Mouse (Mus musculus) adrenal gland, adult 8-10 months (tissue): ENCODE measurements around the gene Isoc2b. TPM values are rescaled to one million over a fixed set of nuclear protein-coding genes. Genes with fewer than 3 reads are reported as not detected.
A peak's percentile ranks its signal among the peaks of the same experiment; 100 is the strongest.
"Not testable (repeated sequence)": the region's sequence is repeated elsewhere in the genome, so short reads cannot be mapped to it uniquely, and the experiment has no call there.

Experiments
- DNase-seq: peaks from one replicate; pipeline ENCODE4 v3.0.0; 2022
- total RNA-seq, 4 experiments: library from RNA; stranded (reverse); gene quantifications; 2 replicates each; pipeline ENCODE4 v1.2.4; 2022

The Isoc2b gene
- total RNA-seq: 10 to 100 TPM; 14.0 to 28.7 (median 19.1) TPM

DNA sequence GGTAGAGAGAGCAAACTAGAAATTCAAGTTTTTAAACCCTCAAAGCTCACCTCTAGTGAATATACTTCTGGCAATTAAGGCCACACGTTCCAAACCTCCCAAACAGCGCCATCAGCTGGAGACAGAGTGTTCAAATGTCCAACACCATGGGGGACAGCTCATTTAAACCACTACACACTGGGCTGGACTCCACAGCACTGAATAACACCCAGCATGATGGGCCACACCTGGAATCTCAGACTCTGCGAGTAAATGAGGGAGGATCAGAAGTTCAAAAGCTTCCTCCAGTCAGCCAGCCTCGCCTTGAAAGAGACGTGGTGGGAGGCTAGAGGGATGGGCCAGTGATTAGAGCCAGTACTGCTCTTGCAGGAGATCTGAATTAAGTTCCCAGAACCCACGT lies at the start of gene Isoc2b:
TSS of gene Isoc2b (minus strand) at position 126 of the 400 bp plus-strand sequence.
- no peak for DNase-seq

GRCm38 (mm10) chr7:4919096-4919495 lies 49.0 kb upstream of the Isoc2b start:
- DNase-seq: no peak

DNA sequence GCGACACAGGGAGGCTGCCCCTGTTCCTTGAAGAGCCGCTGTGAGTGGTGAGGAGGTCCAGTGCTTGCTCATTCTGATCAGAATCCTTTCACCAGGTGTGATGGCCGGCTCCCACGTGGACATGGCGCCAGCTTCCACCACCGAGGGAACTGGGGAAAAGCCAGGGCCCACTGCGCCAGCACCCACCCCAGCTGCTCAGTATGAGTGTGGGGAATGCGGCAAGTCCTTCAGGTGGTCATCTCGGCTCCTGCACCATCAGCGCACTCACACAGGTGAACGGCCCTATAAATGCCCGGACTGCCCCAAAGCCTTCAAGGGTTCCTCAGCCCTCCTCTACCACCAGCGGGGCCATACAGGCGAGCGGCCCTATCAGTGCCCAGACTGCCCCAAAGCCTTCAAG lies 48.6 kb upstream of the Isoc2b start:
- no peak for DNase-seq

- no peak for DNase-seq
These were observed 47.4 kb upstream of the Isoc2b start for GRCm38 (mm10) chr7:4917494-4917893.

DNA sequence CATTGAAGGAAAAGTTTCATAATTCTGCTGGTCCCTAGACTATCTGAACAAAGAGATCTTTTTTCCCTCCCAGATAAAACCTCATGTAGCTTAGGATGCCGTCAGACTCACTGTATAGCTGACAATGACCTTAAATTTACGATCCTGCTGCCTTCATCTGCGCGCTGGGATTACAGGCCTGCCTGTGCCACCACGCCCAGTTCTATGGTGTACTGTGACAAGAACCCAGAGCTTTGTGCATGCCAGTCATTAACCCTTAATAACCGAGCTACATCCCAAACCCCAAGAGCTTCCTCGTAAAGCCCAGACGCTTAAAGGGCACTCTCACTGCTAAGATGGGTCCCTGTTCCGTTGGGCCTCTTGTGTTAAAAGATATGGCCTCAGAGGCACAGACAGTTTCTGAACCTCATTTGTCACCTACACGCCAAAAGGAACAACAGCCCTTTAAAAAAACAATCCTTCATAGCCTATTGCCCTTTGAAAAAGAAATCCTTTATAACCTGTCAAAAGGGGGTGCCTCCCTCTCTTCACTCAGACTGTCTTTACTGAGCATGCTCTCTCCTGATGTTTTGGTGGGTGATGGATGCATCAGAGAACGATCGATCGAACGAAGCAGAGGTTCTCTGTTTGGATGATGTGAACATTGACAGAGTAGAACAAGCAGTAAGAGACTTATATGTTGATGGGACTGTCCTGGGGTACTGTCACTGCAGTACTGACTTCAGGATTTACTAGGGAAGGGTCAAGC lies 45.8 kb upstream of the Isoc2b start:
- DNase-seq: no peak

DNA sequence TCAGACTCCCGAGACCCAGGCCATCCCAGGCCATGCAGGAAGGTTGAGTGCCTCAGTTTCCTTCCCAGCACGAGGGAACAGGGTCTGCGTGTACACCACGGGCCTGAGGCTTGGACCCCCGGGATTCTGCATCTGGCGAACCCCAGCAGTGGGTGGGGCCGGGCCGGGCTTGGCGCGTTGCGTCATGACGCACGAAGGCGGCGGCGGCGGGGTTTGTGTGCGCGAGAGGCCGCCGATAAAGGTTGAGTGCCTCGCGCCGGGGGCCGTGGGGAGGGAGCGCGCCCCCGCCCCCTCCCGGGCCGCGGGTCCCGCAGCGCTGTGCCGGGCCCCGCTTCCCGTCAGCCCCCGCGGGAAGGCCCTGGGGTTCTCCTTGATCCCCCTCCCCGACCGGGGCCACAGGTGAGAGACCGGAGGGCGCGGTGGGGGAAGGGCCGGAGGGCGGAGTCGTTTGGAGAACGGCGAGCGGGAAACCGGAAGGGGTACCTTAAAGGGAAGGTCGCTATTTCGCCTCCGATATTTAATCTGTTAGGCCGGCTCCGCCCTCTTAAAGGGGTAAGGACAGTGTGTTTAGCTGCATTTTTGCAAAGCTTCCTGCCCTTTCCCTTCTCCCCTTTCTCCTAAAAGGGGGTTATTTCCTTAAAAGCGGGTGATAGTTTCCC lies 45.1 kb upstream of the Isoc2b start, which contains the start of gene Zfp628:
TSS of gene Zfp628 (plus strand) at position 211 of the 659 bp plus-strand sequence.
- peak; percentile 87 for DNase-seq

- no peak for DNase-seq
These were observed 42.2 kb upstream of the Isoc2b start for GRCm38 (mm10) chr7:4912248-4912647.

- no peak for DNase-seq
These were observed 41.5 kb upstream of the Isoc2b start for GRCm38 (mm10) chr7:4911561-4911960.

- DNase-seq: no peak
These were observed 36.5 kb upstream of the Isoc2b start, which contains the start of gene Gm36210 for GRCm38 (mm10) chr7:4906466-4906950. TSS of gene Gm36210 (minus strand) at chr7:4906516.

DNA sequence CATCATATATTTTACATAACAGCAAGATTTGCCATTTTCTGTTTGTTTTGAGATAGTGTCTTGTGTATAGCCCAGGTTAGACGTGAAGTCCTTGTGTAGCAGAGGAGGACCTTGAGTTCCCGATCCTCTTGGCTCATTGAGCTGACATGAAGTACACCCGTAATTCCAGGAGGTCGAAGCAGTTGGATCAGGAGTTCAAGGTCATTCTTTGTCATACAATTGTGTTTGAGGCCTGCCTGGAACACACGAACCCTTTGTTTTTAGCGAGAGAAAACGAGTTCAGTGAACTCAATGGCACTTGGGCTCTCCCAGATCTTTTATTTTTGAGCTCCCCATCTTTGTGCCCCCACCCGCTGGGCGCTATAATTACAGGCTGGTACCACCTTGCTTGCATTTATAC lies 32.3 kb upstream of the Isoc2b start:
- DNase-seq: no peak

DNA sequence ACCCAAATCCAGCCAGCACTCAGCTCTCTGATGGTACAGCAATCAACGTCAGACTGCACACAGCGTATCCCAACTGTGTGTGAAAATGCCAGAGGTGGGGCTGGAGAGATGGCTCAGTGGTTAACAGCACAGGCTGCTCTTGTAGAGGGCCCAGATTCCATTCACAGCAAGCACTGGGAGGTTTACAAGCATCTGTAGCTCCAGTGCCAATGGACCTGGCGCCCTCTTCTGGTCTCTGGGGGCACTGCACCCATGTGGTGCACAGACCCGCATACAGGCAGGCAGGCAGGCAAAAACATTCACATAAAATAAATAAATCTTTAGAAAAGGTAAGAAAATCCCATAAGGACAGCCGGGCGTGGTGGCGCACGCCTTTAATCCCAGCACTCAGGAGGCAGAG lies 31.1 kb upstream of the Isoc2b start:
- DNase-seq: no peak

DNA sequence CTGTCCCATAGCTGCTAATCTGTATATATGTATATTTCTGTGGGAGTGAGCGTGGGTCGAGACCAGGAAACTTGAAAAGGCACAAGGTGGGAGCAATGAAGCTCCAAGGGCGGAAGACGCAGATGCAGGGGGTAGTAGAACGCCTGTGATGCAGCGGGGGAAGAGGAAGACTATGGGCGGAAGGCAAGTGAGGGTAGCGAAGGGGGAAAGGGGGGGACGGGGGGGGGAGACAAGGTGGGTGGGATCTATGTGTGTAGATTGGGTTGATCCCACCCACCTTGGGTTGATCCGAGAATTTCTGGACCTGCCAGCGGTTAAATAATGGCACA lies 30.4 kb upstream of the Isoc2b start:
- DNase-seq: no peak

- DNase-seq: no peak
These were observed 29.8 kb upstream of the Isoc2b start for GRCm38 (mm10) chr7:4899649-4900522.

DNA sequence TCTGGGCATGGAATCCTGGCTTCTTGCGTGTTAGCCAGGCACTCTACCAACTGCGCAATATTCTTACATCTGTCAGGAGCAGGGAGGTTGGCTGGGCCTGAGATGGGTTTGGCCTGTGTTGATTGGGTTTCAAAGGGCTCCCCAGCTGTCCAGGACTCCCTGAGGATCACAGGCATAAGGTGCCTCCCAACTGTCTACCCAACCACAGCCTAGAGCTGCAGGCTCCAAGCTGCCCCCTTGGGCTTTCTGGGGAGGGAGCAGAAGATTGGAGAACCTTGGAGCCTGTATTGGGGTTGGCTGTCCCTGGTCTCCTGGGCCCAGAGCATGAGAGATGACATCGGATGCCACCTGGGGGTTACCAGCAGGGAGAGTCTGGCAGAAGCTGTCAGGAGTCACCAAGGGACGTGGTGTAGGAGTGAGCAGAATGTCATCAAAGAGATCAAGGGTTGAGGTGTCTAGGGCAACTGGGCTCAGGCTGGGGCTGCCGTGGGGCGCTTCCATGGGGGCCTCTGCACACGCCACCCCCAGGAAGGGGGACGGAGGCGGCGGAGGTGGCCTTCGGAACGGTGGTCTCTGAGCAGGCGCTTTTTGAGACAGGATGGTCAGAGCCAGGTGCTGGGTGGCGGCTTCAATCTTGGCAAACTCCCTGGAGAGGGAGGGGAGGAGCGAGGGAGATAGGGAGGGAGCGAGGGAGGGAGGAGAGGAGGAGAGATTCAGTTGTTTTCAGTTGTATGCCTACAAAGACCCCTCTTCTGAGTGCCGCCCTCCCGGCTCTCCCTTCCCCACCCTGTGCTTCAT lies 29.0 kb upstream of the Isoc2b start:
- no peak for DNase-seq

DNA sequence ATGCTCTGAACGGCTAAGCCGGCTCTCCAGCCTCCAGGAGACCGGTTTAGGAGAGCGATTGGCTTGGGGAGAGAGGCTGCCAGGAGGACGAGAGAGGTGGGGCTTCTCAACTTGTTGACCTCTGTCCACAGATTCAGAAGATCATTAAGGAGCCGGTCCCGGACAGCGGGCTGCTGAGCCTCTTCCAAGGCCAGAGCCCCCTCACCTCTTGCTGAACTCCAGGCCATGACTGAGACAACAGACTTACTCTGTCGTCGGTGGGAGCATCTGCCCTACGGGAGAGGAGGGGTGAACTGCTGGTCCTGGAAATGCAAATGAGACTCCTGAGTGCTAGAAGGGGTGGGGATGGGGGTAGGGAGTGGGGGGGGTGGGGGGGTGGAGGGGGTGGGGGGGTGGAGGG lies 25.1 kb upstream of the Isoc2b start:
- DNase-seq: no peak

DNA sequence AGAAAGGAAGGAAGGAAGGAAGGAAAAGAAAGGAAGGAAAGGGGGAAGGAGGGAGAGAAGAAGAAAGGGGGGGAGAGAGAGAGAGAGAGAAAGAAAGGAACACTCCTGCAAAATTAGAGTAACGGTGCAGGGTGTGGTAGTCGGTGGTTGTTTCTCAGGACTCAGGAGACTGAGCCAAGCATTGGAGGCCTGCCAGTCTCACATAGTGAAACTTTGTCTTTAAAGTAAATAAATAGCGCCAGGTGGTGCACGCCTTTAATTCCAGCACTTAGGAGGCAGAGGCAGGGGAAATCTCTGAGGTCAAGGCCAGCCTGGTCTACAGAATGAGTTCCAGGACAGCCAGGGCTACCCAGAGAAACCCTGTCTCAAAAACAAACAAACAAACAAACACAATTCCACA lies 16.6 kb upstream of the Isoc2b start:
- DNase-seq: no peak

- DNase-seq: not testable (repeated sequence)
These were observed 9.0 kb upstream of the Isoc2b start for GRCm38 (mm10) chr7:4879036-4879435.

DNA sequence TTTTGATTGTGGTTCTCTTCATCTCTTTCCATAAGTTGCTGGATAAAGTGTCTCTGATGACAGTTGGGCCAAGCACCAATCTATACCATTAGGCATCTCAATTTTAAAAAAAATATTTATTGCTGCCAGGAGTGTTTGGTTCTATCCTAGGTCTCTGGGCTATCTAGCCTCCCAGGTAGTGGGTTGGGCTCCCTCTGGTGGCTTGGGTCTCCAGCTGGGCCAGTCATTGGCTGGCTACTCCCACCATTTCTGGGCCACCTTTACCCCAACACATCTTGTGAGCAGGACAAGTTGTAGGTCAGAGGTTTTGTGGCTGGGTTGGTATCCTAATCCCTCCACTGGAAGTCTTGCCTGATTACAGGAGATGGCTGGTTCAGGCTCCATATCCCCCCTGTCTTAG lies 8.1 kb upstream of the Isoc2b start:
- DNase-seq: no peak

DNA sequence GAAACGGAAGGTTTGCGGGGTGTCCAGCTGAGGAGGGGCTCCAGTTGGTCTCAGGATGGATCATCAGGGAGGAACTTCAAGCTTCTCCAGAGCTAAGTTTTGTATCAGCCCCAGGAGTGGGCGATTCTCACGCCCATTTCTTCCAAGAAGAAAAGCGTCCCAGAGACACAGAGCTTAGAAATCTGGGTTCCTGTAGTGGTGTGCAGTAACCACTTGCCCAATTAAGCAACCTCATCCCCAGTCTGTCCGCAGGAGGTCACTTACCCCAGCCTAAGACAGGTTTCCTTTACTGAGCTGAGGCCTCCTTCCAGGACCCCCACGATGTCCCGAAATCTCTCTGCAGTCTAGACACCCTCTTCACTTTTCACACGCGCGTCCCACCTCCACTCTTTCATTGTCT lies 7.2 kb upstream of the Isoc2b start:
- DNase-seq: no peak

GRCm38 (mm10) chr7:4876753-4877221 lies 6.7 kb upstream of the Isoc2b start, which contains the start of gene Isoc2a:
TSS of gene Isoc2a (plus strand) at chr7:4877153.
- peak; percentile 91 for DNase-seq

DNA sequence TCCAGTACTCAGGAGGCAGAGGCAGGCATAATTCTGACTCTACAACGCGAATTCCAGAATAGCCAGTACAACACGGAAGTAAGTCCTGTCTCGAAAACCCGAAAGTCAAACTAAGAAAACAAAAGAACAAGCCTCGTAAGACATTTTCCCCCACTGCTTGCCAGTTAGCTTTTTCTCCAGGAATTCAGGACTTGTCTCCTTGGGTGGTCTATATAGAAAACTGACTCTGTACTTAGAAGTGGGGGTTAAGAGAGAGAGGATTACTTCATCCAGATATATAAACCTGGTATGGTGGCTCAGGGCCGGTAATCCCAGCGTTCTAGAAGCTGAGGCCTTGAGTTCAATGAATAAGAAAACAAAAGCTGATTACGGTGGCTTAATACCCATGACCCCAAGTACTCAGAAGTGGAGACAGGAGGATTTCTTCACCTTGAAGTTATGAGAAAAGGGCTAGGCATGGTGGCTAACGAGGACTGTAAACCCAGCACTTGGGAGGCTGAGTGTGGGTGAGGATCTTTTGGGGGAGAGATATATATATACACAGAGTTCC lies 3.4 kb downstream of the Isoc2b start:
- DNase-seq: no peak
